Mouse (Mus musculus) 3T3-L1 (cell line): Measurements from ENCODE around the gene Fam222a.

Experiments
- DNase-seq: peaks from one replicate; pipeline ENCODE4 v3.0.0-alpha.2; 2015; ENCODE audit warnings: low read depth, low spot score

The Fam222a gene

GRCm38 (mm10) chr5:114583046-114583445, 15.2 kb downstream of the Fam222a start:
- DNase-seq = no peak

GRCm38 (mm10) chr5:114583490-114584175, 15.8 kb downstream of the Fam222a start:
- no peak for DNase-seq

- DNase-seq = no peak
These were observed 16.7 kb downstream of the Fam222a start for GRCm38 (mm10) chr5:114584293-114585104.

- no peak for DNase-seq
These were observed 17.9 kb downstream of the Fam222a start for GRCm38 (mm10) chr5:114585682-114586081.

GRCm38 (mm10) chr5:114587908-114588307, 20.1 kb downstream of the Fam222a start:
- peak; percentile 73 for DNase-seq

GRCm38 (mm10) chr5:114588416-114588815, 20.6 kb downstream of the Fam222a start:
- no peak for DNase-seq

- no peak for DNase-seq
These were observed 21.2 kb downstream of the Fam222a start for GRCm38 (mm10) chr5:114589026-114589425.

- no peak for DNase-seq
These were observed 21.6 kb downstream of the Fam222a start for GRCm38 (mm10) chr5:114589454-114589853.

- DNase-seq = no peak
These were observed 22.5 kb downstream of the Fam222a start for GRCm38 (mm10) chr5:114590043-114590913.

- DNase-seq = no peak
These were observed 23.3 kb downstream of the Fam222a start for GRCm38 (mm10) chr5:114591151-114591561.

- DNase-seq = no peak
These were observed 24.8 kb downstream of the Fam222a start for GRCm38 (mm10) chr5:114592463-114593160.

- no peak for DNase-seq
These were observed 25.5 kb downstream of the Fam222a start for GRCm38 (mm10) chr5:114593161-114593821.

GRCm38 (mm10) chr5:114593949-114594348, 26.1 kb downstream of the Fam222a start:
- DNase-seq = no peak

GRCm38 (mm10) chr5:114594741-114595241, 27.0 kb downstream of the Fam222a start:
- no peak for DNase-seq

GRCm38 (mm10) chr5:114596604-114597003, 28.8 kb downstream of the Fam222a start:
- no peak for DNase-seq

- no peak for DNase-seq
These were observed 29.4 kb downstream of the Fam222a start for GRCm38 (mm10) chr5:114597222-114597621.

- no peak for DNase-seq
These were observed 29.8 kb downstream of the Fam222a start for GRCm38 (mm10) chr5:114597652-114598051.

- no peak for DNase-seq
These were observed 34.2 kb downstream of the Fam222a start for GRCm38 (mm10) chr5:114602012-114602411.

- peak; percentile 47 for DNase-seq
These were observed 36.2 kb downstream of the Fam222a start for GRCm38 (mm10) chr5:114603975-114604374.

GRCm38 (mm10) chr5:114604781-114605290, 37.0 kb downstream of the Fam222a start:
- peak; percentile 37 for DNase-seq
